ENCODE assay signal across 7 mouse cellular contexts in the genomic region with DNA sequence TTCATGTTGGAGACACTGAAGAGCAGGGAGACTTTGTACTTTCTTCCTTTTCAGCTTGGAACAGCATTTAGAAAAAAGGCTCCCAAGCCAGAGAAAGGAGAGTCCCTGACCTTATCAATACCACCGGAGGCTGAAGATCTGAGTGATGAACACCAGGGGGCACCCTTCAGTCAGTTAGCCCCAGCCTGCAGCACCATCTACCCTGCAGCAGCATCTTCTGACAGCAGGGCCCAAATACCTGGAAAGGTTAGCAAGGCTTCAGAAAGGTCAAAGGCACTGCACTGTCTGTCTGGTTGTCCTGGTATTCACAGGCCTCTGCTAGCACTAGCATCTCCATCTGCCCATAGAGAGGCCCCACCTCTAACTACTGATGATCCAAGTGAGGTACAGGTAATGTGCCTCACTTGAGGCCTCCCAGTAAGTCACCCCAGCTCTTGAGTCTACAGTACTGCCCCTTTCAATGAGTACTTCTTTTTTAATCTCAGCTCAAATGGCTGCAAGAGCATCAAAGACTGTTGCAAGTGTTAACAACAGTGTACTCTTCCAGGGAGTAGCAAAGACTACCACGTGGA. TPM values are rescaled to one million over a fixed set of nuclear protein-coding genes. Genes with fewer than 3 reads are reported as not detected.
DNase-seq lines count a peak whose midpoint lies in the region; ATAC-seq lines count a peak whose summit lies in the region.

No protein-coding gene starts in this region.

- ATAC-seq in activated CD4-positive, CD25-positive, alpha-beta regulatory T cell, adult 4 months = peak; percentile 90

- DNase-seq in ovary, postnatal 36 days (ENCODE audit: low spot score) = peak; percentile 15
- no peak for DNase-seq in ovary, adult 18-20 months (ENCODE audit: low spot score)
- peak; percentile 37 to 59 for DNase-seq in cerebellum, postnatal 25 days
- peak; percentile 15 to 29 for DNase-seq in kidney, adult 8-10 months
- peak; percentile 44 for DNase-seq in lung, postnatal 14 days
- peak; percentile 40 for DNase-seq in testis, postnatal 14 days (ENCODE audit: low spot score)

RNA-seq across cellular contexts. Expression of a gene that starts 25.4 kb away (rescaled TPM):
- 1 to 10 TPM in 1 of 2 experiments, under 1 TPM in 1; 0.94 to 1.4 TPM for polyA plus RNA-seq in activated CD4-positive, CD25-positive, alpha-beta regulatory T cell, adult 4 months (2017; shearing (Covaris generic))
